Mouse (Mus musculus) Patski (cell line): ENCODE results near the gene Cryzl2. TPM values are rescaled to one million over a fixed set of nuclear protein-coding genes. Genes with fewer than 3 reads are reported as not detected.

ENCODE experiments used
- ATAC-seq: fragments of 100-300 bp; one replicate; pipeline ENCODE4 v1.8.0; 2021
- CTCF ChIA-PET: fragments of 350-600 bp; sonication (Branson Sonifier 250); formaldehyde crosslinking; loops from one replicate; lab custom pipeline; 2022; ENCODE audit warnings: inconsistent platforms; lab: Charles Lee
- POLR2A ChIA-PET: fragments of 350-600 bp; sonication (Branson Sonifier 250); formaldehyde crosslinking; loops from one replicate; lab custom pipeline; 2022; ENCODE audit warnings: antibody characterized with exemption, inconsistent platforms; lab: Charles Lee
- DNase-seq: peaks from one replicate; pipeline ENCODE4 v3.0.0-alpha.2; 2011; ENCODE audit warnings: low read depth, low spot score
- H3K27me3 ChIP-seq: fragments of 371-371 bp; one replicate; pipeline ENCODE4 v1.5.1; 2021
- CTCF ChIP-seq: fragments of 100-300 bp; IDR thresholded peaks from one replicate; pipeline ENCODE4 v1.5.1; 2021
- in situ Hi-C: fragments of 300-500 bp; cut with MboI; formaldehyde crosslinking; loops from 3 replicates; pipeline ENCODE4 v1.11.1; 2018; ENCODE audit warnings: low pct_unique_long_range_greater_than_20kb, mixed read lengths
- polyA plus RNA-seq: library from polyadenylated mRNA; unstranded; gene quantifications from one replicate; pipeline ENCODE4 v1.2.3, GENCODE M21; 2021

The Cryzl2 gene
- polyA plus RNA-seq, 1 experiment from 2014 or later = not detected

DNA sequence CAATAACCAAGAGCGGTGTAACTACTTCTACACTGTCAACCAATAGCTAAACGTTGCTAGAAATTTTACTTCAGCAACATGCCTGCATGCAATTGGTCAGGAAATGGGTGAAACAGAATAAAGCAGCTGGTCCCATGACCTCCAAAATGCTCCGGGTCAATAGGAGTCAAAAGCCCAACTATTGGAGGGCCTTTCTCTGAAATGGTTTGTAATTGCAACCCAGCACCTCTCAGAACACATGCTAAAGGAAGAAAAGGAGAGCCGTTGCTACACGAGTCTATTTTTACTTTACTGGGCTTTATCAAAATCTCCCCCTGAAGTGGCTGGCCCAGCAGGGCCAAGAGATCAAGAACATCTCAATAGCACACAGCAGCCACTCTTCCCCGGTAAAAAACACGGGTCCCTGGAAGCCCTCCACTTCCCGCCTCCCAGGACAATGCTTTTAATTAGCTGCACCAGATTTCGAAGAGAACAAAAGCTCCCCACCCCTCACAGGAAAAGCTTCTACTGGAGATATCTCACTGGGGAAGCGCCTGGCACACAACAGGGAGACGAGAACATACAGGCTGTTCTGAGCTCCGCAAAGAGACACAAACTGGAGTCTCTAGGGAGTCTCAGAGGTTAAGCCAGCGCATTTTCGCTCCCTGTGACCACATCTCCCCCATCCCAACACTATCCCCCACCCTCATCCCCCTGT lies 15.2 kb upstream of the Cryzl2 start:
- ChIA-PET CTCF (interaction anchor here (1.7 to 5.4 kb wide), 2 partner anchors 93 to 144 kb away, joined by 4 to 44 read pairs; no protein-coding TSS in a partner anchor), POLR2A (interaction anchor here (0.5 to 0.7 kb wide), 2 partner anchors 151 to 513 kb away, joined by 3 to 4 read pairs; no protein-coding TSS in a partner anchor)
- no peak for TF ChIP-seq CTCF
- ATAC-seq (no peak), DNase-seq (no peak)
- in situ Hi-C loops = loop anchor here (10.0 kb wide), 1 partner anchor 148 kb away; no protein-coding TSS in a partner anchor
- H3K27me3 ChIP-seq = no peaks in the 10 kb centered on the region

DNA sequence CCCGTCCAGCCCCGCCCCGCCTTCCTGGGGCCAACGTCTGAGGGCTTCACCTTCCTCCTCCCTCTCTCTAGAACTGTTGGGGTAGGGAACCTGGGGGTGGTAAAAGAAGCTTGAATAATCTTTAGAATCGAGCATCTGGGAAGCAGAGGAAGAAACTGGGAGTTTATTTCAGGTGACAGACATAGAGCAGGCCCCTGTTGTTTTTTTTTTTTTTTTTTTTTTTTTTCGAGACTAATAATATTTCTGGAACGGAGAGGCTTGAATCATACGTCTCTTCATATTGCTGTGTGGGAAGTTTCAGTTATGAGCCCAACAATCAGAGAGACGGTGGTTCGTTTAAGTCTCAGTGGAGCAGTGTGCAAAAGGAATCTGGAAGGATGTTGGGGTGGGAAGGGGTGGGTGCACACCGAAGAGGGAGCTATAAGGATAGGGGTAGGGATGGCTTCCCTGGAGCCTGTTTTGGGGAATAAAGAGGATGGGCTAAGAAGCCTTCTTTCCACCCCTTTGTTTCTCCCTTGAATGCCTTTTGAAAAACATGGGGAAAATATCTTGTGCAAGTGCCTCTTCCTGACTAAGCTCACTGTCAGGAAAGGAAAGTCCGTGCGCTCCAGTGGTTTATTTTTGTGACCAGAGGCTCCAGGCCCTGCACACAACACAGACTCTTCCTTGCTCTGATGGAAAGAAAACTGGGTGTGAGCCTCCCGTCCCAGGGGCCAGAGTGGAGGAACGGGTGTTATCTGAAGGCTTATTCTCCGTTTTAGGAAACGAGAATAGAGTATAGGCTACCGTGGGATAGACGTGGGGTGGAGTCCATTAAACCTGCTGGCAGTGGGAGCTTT lies 14.4 kb upstream of the Cryzl2 start:
- ATAC-seq = no peak
- CTCF ChIA-PET = interaction anchor here (0.9 to 5.4 kb wide), 5 partner anchors 11 to 145 kb away, joined by 3 to 44 read pairs (median 3); no protein-coding TSS in a partner anchor
- POLR2A ChIA-PET = interaction anchor here (0.7 kb wide), 1 partner anchor 512 kb away, joined by 4 read pairs; no protein-coding TSS in a partner anchor
- no peak for DNase-seq
- no peaks in the 10 kb centered on the region for H3K27me3 ChIP-seq
- in situ Hi-C loops = loop anchor here (10.0 kb wide), 1 partner anchor 149 kb away; no protein-coding TSS in a partner anchor
- TF ChIP-seq CTCF = no peak

DNA sequence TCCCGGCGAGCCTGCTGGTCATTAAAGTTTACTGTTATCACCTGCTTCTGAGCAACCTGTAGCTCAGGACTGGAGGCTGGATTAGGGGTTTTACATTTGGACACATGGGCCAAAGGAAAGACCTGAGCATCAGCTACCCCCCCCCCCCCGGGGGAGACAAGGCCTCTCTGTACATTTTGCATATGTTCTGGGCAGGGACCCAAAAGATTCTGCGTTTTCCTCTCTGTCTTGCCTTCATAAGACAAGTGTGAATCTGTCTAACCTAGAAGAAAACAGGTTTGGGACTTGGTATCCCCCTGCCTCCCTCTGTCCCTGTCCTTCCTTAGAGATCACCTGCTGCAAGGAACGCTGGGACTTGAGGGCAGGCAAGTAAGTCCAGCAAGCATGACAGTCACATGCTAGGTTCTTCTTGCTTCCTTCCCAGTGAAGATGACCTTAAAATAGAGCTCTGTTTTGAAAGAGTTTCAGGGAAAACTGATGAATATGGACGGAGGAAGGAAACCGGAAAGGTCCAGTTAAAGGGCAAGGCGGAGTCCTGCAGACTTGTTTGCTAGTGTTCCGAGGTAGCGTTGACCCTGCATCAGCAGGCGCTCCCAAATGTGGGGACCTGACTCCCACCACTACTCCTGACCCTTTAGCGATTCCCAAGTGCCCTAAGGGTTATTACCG lies 13.6 kb upstream of the Cryzl2 start:
- no peaks in the 10 kb centered on the region for H3K27me3 ChIP-seq
- no peak for ATAC-seq
- in situ Hi-C loops = loop anchor here (10.0 kb wide), 1 partner anchor 150 kb away; no protein-coding TSS in a partner anchor
- DNase-seq = no peak
- TF ChIP-seq CTCF = no peak
- CTCF ChIA-PET = interaction anchor here (0.9 to 5.4 kb wide), 4 partner anchors 11 to 145 kb away, joined by 3 to 44 read pairs (median 3); no protein-coding TSS in a partner anchor
- POLR2A ChIA-PET = interaction anchor here (0.7 kb wide), 1 partner anchor 89 kb away, joined by 4 read pairs; no protein-coding TSS in a partner anchor

DNA sequence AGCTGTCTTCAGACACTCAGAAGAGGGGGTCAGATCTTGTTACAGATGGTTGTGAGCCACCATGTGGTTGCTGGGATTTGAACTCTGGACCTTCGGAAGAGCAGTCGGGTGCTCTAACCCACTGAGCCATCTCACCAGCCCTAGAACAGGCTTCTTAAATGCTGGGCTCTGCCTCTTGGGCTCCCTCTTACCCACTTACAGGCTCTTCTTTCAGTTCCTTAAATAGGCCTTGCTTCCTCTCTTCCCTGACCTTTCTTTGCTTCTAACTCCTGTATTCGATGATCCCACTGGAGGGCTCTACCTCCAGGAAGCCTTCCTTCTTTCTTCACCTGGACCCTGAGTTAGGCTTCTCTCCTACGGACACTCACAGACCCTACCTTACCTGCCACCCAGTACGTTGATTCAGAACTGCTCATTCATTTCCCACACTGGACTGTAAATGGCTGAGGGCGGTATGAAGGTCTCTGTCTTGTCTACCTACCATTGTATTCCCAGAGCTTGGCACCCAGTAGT lies 12.9 kb upstream of the Cryzl2 start:
- no peaks in the 10 kb centered on the region for H3K27me3 ChIP-seq
- ATAC-seq (no peak), DNase-seq (no peak)
- POLR2A ChIA-PET = interaction anchor here (0.7 kb wide), 1 partner anchor 90 kb away, joined by 4 read pairs; no protein-coding TSS in a partner anchor
- CTCF ChIA-PET = interaction anchor here (5.4 kb wide), 1 partner anchor 146 kb away, joined by 44 read pairs; no protein-coding TSS in a partner anchor
- in situ Hi-C loops = loop anchor here (10.0 kb wide), 1 partner anchor 151 kb away; no protein-coding TSS in a partner anchor
- TF ChIP-seq CTCF = no peak

DNA sequence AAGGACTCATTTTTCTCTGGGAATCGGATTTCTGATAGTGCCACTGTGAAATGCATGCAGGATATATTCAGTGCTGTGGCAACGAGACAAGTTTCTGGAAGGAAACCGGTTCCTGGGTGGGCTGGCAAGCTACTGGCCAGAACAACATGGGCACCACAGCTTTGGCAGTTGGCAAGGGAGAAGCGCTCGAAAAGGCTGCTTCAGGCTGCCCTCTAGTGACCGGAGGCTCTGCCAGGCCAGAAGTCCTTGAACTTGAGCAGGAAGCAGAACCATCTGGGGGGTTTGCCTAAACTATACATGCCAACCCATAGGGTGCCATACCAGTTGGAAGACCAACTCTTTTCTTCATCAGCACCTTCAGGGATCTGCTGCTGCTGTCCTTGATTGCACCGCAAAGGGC lies 12.1 kb upstream of the Cryzl2 start:
- POLR2A ChIA-PET = no interaction called here

DNA sequence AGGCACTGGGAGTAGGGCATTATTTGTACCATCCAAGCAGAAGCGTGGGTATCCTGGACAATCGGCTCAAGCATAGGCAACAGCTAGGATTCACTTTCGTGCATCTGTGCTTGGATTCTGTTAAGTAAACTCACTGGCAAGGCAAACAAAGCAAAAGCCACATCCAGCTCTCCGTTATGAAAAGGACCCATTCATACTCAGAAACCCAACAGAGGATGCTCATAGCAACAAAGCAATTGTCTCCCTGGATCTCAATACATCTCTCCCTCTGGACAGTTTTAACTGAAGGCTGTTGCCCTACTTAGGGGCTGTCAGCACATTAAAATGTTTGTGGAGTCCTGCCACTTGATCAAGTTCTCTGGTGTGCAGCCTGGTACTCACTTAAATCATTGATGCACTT lies 11.2 kb upstream of the Cryzl2 start:
- POLR2A ChIA-PET = no interaction called here
- DNase-seq (no peak), ATAC-seq (no peak)
- H3K27me3 ChIP-seq = no peaks in the 10 kb centered on the region
- no peak for TF ChIP-seq CTCF
- in situ Hi-C loops = loop anchor here (10.0 kb wide), 1 partner anchor 152 kb away; no protein-coding TSS in a partner anchor
- CTCF ChIA-PET = interaction anchor here (0.7 to 5.4 kb wide), 7 partner anchors 84 to 163 kb away, joined by 3 to 44 read pairs (median 3); no protein-coding TSS in a partner anchor

More for the DNA sequence above, 12.1 kb upstream of the Cryzl2 start:
- TF ChIP-seq CTCF = peak; percentile 90
- no peak for DNase-seq
- H3K27me3 ChIP-seq = no peaks in the 10 kb centered on the region
- CTCF ChIA-PET = interaction anchor here (0.7 to 5.4 kb wide), 7 partner anchors 18 to 162 kb away, joined by 3 to 44 read pairs (median 3); no protein-coding TSS in a partner anchor
- in situ Hi-C loops = loop anchor here (10.0 kb wide), 1 partner anchor 152 kb away; no protein-coding TSS in a partner anchor
- ATAC-seq = peak; percentile 79

DNA sequence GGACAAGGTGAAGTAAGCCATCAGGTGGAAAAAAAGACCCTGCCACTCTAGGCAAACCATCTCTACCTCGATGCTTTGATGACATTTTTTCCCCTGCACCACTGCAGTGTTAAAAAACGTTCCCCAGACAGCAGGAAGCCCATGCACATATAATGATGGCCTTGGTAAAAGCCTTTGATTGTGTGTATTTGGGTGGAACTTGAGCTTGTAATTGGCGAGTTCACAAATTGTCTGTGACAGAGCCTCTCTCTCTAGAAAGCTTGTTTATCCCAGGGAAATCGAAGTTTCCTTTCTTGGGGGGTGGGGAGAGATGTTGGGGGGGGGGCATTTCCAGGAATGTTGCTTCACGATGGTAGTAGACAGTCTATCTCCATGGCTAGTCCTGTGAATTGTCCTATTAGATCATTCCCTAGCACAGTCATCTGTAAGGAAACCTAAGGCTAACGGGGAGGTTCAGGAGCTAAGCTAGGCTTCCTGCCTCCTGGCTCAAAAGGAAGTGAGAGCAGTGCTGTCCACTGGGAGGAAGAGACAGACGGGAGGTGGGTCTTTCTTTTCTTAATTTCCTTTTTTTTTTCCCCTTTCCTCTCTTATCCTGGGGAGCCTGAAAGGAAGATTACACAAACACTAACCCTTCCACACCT lies 10.1 kb upstream of the Cryzl2 start:
- in situ Hi-C loops = loop anchor here (10.0 kb wide), 1 partner anchor 153 kb away; no protein-coding TSS in a partner anchor
- CTCF ChIA-PET = interaction anchor here (0.8 to 5.4 kb wide), 3 partner anchors 48 to 149 kb away, joined by 3 to 44 read pairs (median 21); no protein-coding TSS in a partner anchor
- DNase-seq (no peak), ATAC-seq (no peak)
- TF ChIP-seq CTCF = no peak
- no peaks in the 10 kb centered on the region for H3K27me3 ChIP-seq
- POLR2A ChIA-PET = no interaction called here

DNA sequence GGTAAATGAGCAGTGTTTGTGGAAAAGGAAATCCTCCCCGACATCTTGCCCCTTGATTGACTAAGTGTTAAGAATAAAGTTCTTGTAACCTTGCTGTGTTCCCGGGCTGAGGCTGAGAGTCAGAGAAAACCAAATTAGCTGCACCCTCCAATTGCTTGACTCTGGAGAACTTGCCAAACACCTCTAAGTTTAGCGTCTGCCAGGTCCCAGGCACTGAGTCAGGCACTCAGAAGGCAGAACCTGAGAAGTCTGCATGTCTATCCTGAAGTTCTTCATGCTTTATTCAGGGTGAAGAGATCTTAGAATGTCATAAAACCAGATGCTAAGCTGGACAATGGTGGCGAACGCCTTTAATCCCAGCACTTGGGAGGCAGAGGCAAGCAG lies 9.6 kb upstream of the Cryzl2 start:
- DNase-seq (no peak), ATAC-seq (no peak)
- POLR2A ChIA-PET = interaction anchor here (0.7 kb wide), 1 partner anchor 153 kb away, joined by 3 read pairs; no protein-coding TSS in a partner anchor
- CTCF ChIA-PET = interaction anchor here (5.4 kb wide), 1 partner anchor 149 kb away, joined by 44 read pairs; no protein-coding TSS in a partner anchor
- TF ChIP-seq CTCF = no peak
- no peaks in the 10 kb centered on the region for H3K27me3 ChIP-seq
- in situ Hi-C loops = loop anchor here (10.0 kb wide), 1 partner anchor 154 kb away; no protein-coding TSS in a partner anchor

DNA sequence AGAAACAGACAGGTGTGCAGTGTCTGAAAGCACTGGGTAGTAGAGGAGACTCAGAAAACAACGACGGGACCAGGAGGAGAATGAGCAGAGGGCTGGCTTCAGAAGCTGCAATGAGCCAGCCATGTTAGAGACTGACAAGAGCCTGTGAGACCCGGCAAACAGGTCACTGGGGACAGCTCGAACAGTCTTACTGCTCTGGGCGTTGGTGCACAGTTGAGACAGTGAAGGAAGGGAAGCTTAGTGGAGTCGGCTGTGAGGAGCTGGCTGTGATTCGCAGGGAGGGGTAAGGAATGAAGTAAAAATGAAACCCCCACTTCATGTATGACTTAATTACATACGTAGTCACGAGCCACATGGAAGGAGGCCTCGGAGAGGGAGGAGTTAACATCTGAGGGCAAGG lies 8.8 kb upstream of the Cryzl2 start:
- H3K27me3 ChIP-seq = no peaks in the 10 kb centered on the region
- ATAC-seq (no peak), DNase-seq (no peak)
- in situ Hi-C loops = loop anchor here (10.0 kb wide), 1 partner anchor 155 kb away; no protein-coding TSS in a partner anchor
- CTCF ChIA-PET = interaction anchor here (2.0 kb wide), 1 partner anchor 9 kb away, joined by 4 read pairs; no protein-coding TSS in a partner anchor
- POLR2A ChIA-PET = interaction anchor here (0.7 kb wide), 1 partner anchor 154 kb away, joined by 3 read pairs; no protein-coding TSS in a partner anchor
- no peak for TF ChIP-seq CTCF
